Mouse (Mus musculus): ENCODE measurements at regions not wholly inside any gene's neighbourhood (a gene's known extent, or its start where the extent isn't known, plus 50 kb on each side); places are given as distances from the start of the nearest gene placed in this dataset.

- no peak for ATAC-seq (ENCODE audit: borderline replicate concordance, extremely low read depth, low FRiP score, low TSS enrichment)
- no peak overlapping the region for H3K27ac ChIP-seq
- H3K4me3 ChIP-seq: no peak overlapping the region
- H3K4me1 ChIP-seq: no peaks in the 10 kb centered on the region
- H3K27me3 ChIP-seq: no peaks in the 10 kb centered on the region
- H3K4me2 ChIP-seq: no peak overlapping the region
- no peaks in the 10 kb centered on the region for H3K9me3 ChIP-seq
- no peaks in the 10 kb centered on the region for H3K36me3 ChIP-seq
- no peak overlapping the region for H3K9ac ChIP-seq
Observed at GRCm38 (mm10) chr3:115655020-115655419, 59.9 kb downstream of the S1pr1 start.

- no peak for ATAC-seq (ENCODE audit: borderline replicate concordance, extremely low read depth, low FRiP score, low TSS enrichment)
- H3K27me3 ChIP-seq: no peaks in the 10 kb centered on the region
- H3K9me3 ChIP-seq: no peaks in the 10 kb centered on the region
- no peak overlapping the region for H3K9ac ChIP-seq
- 67% methylated on average over 5 of the region's 5 CpGs for WGBS
- H3K4me3 ChIP-seq: no peak overlapping the region
- no peaks in the 10 kb centered on the region for H3K36me3 ChIP-seq
- no peaks in the 10 kb centered on the region for H3K4me1 ChIP-seq
- H3K27ac ChIP-seq: no peak overlapping the region
- H3K4me2 ChIP-seq: no peak overlapping the region
Observed at GRCm38 (mm10) chr3:115652236-115652635, 62.6 kb downstream of the S1pr1 start.

GRCm38 (mm10) chr3:115649338-115650117 lies 65.3 kb downstream of the S1pr1 start:
- H3K9ac ChIP-seq: no peak overlapping the region
- 43% methylated on average over 3 of the region's 3 CpGs for WGBS
- H3K9me3 ChIP-seq: no peaks in the 10 kb centered on the region
- no peak overlapping the region for H3K27ac ChIP-seq
- H3K4me3 ChIP-seq: no peak overlapping the region
- H3K4me1 ChIP-seq: no peaks in the 10 kb centered on the region
- no peak overlapping the region for H3K4me2 ChIP-seq
- H3K27me3 ChIP-seq: no peaks in the 10 kb centered on the region
- no peaks in the 10 kb centered on the region for H3K36me3 ChIP-seq
- ATAC-seq (ENCODE audit: borderline replicate concordance, extremely low read depth, low FRiP score, low TSS enrichment): 0 out of 2 replicates have a peak, but pooled peaks have one; percentile 23

GRCm38 (mm10) chr3:115646993-115647392 lies 67.9 kb downstream of the S1pr1 start:
- Histone ChIP-seq H3K4me3 (no peak overlapping the region), H3K36me3 (no peaks in the 10 kb centered on the region)

GRCm38 (mm10) chr3:115644307-115644706 lies 70.6 kb downstream of the S1pr1 start:
- ATAC-seq (ENCODE audit: borderline replicate concordance, extremely low read depth, low FRiP score, low TSS enrichment): no peak
- Histone ChIP-seq H3K36me3 (no peaks in the 10 kb centered on the region), H3K27me3 (no peaks in the 10 kb centered on the region), H3K9me3 (no peaks in the 10 kb centered on the region), H3K4me1 (peaks cover 2% of the 10 kb centered on the region; the same call in 1 of the 2 replicates), H3K9ac (no peak overlapping the region), H3K4me3 (no peak overlapping the region), H3K27ac (no peak overlapping the region), H3K4me2 (no peak overlapping the region)
- WGBS: 68% methylated on average over 5 of the region's 5 CpGs

More at GRCm38 (mm10) chr3:115646993-115647392, 67.9 kb downstream of the S1pr1 start:
- 49% methylated on average over 7 of the region's 7 CpGs for WGBS
- Histone ChIP-seq H3K9me3 (no peaks in the 10 kb centered on the region), H3K9ac (no peak overlapping the region), H3K4me1 (peaks cover 2% of the 10 kb centered on the region; the same call in 1 of the 2 replicates), H3K4me2 (no peak overlapping the region), H3K27ac (no peak overlapping the region), H3K27me3 (no peaks in the 10 kb centered on the region)
- no peak for ATAC-seq (ENCODE audit: borderline replicate concordance, extremely low read depth, low FRiP score, low TSS enrichment)

- 4% methylated on average over 11 of the region's 11 CpGs for WGBS
- Histone ChIP-seq H3K27ac (no peak overlapping the region), H3K9ac (no peak overlapping the region), H3K4me2 (peak overlapping the region; percentile 68), H3K4me3 (peak overlapping the region; percentile 45), H3K9me3 (no peaks in the 10 kb centered on the region), H3K4me1 (peaks cover 2% of the 10 kb centered on the region; the same call in 1 of the 2 replicates), H3K36me3 (no peaks in the 10 kb centered on the region), H3K27me3 (no peaks in the 10 kb centered on the region)
- no peak for ATAC-seq (ENCODE audit: borderline replicate concordance, extremely low read depth, low FRiP score, low TSS enrichment)
Observed at GRCm38 (mm10) chr3:115642846-115643260, 72.0 kb downstream of the S1pr1 start.

- peak; percentile 58; the same call in 1 of the 2 replicates for ATAC-seq (ENCODE audit: borderline replicate concordance, extremely low read depth, low FRiP score, low TSS enrichment)
- no peaks in the 10 kb centered on the region for H3K27me3 ChIP-seq
- 4% methylated on average over 26 of the region's 26 CpGs for WGBS
- H3K9ac ChIP-seq: peak overlapping the region; percentile 36
- peaks cover 2% of the 10 kb centered on the region; the same call in 1 of the 2 replicates for H3K4me1 ChIP-seq
- no peaks in the 10 kb centered on the region for H3K9me3 ChIP-seq
- peak overlapping the region; percentile 45 for H3K4me3 ChIP-seq
- H3K36me3 ChIP-seq: no peaks in the 10 kb centered on the region
- H3K27ac ChIP-seq: peak overlapping the region; percentile 72
- peak overlapping the region; percentile 68 for H3K4me2 ChIP-seq
Observed at GRCm38 (mm10) chr3:115642001-115642845, 72.6 kb downstream of the S1pr1 start.

GRCm38 (mm10) chr3:115641411-115641810 lies 73.5 kb downstream of the S1pr1 start:
- no peak overlapping the region for H3K4me3 ChIP-seq

GRCm38 (mm10) chr3:115635487-115635886 lies 79.4 kb downstream of the S1pr1 start:
- H3K4me1 ChIP-seq: no peaks in the 10 kb centered on the region
- H3K9me3 ChIP-seq: no peaks in the 10 kb centered on the region
- no peak overlapping the region for H3K4me2 ChIP-seq
- no peak overlapping the region for H3K9ac ChIP-seq
- no peak for ATAC-seq (ENCODE audit: borderline replicate concordance, extremely low read depth, low FRiP score, low TSS enrichment)
- H3K36me3 ChIP-seq: no peaks in the 10 kb centered on the region
- no peaks in the 10 kb centered on the region for H3K27me3 ChIP-seq
- no peak overlapping the region for H3K4me3 ChIP-seq
- no peak overlapping the region for H3K27ac ChIP-seq
- 72% methylated on average over 4 of the region's 4 CpGs for WGBS

More at GRCm38 (mm10) chr3:115641411-115641810, 73.5 kb downstream of the S1pr1 start:
- Histone ChIP-seq H3K36me3 (no peaks in the 10 kb centered on the region), H3K4me1 (peaks cover 2% of the 10 kb centered on the region; the same call in 1 of the 2 replicates), H3K4me2 (peak overlapping the region; percentile 68), H3K27me3 (no peaks in the 10 kb centered on the region), H3K9ac (no peak overlapping the region), H3K9me3 (no peaks in the 10 kb centered on the region), H3K27ac (peak overlapping the region; percentile 72)
- WGBS: 21% methylated on average over 6 of the region's 6 CpGs
- peak; percentile 59; the same call in 1 of the 2 replicates for ATAC-seq (ENCODE audit: borderline replicate concordance, extremely low read depth, low FRiP score, low TSS enrichment)

GRCm38 (mm10) chr3:115635081-115635480 lies 79.8 kb downstream of the S1pr1 start:
- no peak overlapping the region for H3K27ac ChIP-seq

GRCm38 (mm10) chr3:115632417-115632743 lies 82.5 kb downstream of the S1pr1 start:
- Histone ChIP-seq H3K27ac (no peak overlapping the region), H3K9ac (no peak overlapping the region), H3K27me3 (no peaks in the 10 kb centered on the region), H3K4me2 (no peak overlapping the region), H3K4me1 (no peaks in the 10 kb centered on the region), H3K4me3 (no peak overlapping the region), H3K36me3 (no peaks in the 10 kb centered on the region), H3K9me3 (no peaks in the 10 kb centered on the region)
- WGBS: 65% methylated on average over 4 of the region's 4 CpGs
- ATAC-seq (ENCODE audit: borderline replicate concordance, extremely low read depth, low FRiP score, low TSS enrichment): no peak

More at GRCm38 (mm10) chr3:115635081-115635480, 79.8 kb downstream of the S1pr1 start:
- Histone ChIP-seq H3K27me3 (no peaks in the 10 kb centered on the region), H3K9me3 (no peaks in the 10 kb centered on the region), H3K4me2 (no peak overlapping the region), H3K4me3 (no peak overlapping the region), H3K4me1 (no peaks in the 10 kb centered on the region), H3K9ac (no peak overlapping the region), H3K36me3 (no peaks in the 10 kb centered on the region)
- ATAC-seq (ENCODE audit: borderline replicate concordance, extremely low read depth, low FRiP score, low TSS enrichment): no peak
- 87% methylated on average over 5 of the region's 5 CpGs for WGBS

Data from lung, embryonic 15.5 days (tissue).